Mouse (Mus musculus): ENCODE measurements at regions not wholly inside any gene's neighbourhood (a gene's known extent, or its start where the extent isn't known, plus 50 kb on each side); places are given as distances from the start of the nearest gene placed in this dataset.
A peak's percentile ranks its signal among the peaks of the same experiment; 100 is the strongest.

GRCm38 (mm10) chr9:56547291-56547977 lies 129.0 kb downstream of the Hmg20a start:
- Histone ChIP-seq H3K27ac (ENCODE audit: control insufficient read depth, insufficient read depth, low read depth, low read length, poor library complexity) (no peak overlapping the region), H3K4me3 (replicated peaks; ENCODE audit: control insufficient read depth, low read depth, low read length) (no peak overlapping the region), H3K4me1 (ENCODE audit: control insufficient read depth, insufficient read depth, low read length) (no peaks in the 10 kb centered on the region)
- TF ChIP-seq CTCF (IDR thresholded peaks at IDR 0.05; ENCODE audit: control insufficient read depth, insufficient read depth, low read length): no peak
- TF ChIP-seq POLR2A (IDR thresholded peaks at IDR 0.05; ENCODE audit: borderline replicate concordance, control insufficient read depth, low read depth, low read length): no peak
- 74% methylated on average over 9 of the region's 9 CpGs for WGBS

GRCm38 (mm10) chr9:56549774-56550173 lies 131.4 kb downstream of the Hmg20a start:
- whole genome bisulfite sequencing: 6% methylated on average over 8 of the region's 8 CpGs
- H3K4me3 ChIP-seq (replicated peaks; ENCODE audit: control insufficient read depth, low read depth, low read length): no peak overlapping the region

GRCm38 (mm10) chr9:56550178-56550577 lies 131.8 kb downstream of the Hmg20a start:
- TF ChIP-seq CTCF (IDR thresholded peaks at IDR 0.05; ENCODE audit: control insufficient read depth, insufficient read depth, low read length) (no peak), POLR2A (IDR thresholded peaks at IDR 0.05; ENCODE audit: borderline replicate concordance, control insufficient read depth, low read depth, low read length) (no peak)
- Histone ChIP-seq H3K27ac (ENCODE audit: control insufficient read depth, insufficient read depth, low read depth, low read length, poor library complexity) (no peak overlapping the region), H3K4me1 (ENCODE audit: control insufficient read depth, insufficient read depth, low read length) (no peaks in the 10 kb centered on the region), H3K4me3 (replicated peaks; ENCODE audit: control insufficient read depth, low read depth, low read length) (no peak overlapping the region)
- WGBS: 28% methylated on average over 4 of the region's 4 CpGs

More at GRCm38 (mm10) chr9:56549774-56550173, 131.4 kb downstream of the Hmg20a start:
- H3K4me1 ChIP-seq (ENCODE audit: control insufficient read depth, insufficient read depth, low read length): no peaks in the 10 kb centered on the region
- TF ChIP-seq CTCF (IDR thresholded peaks at IDR 0.05; ENCODE audit: control insufficient read depth, insufficient read depth, low read length) (no peak), POLR2A (IDR thresholded peaks at IDR 0.05; ENCODE audit: borderline replicate concordance, control insufficient read depth, low read depth, low read length) (no peak)
- H3K27ac ChIP-seq (ENCODE audit: control insufficient read depth, insufficient read depth, low read depth, low read length, poor library complexity): no peak overlapping the region

- TF ChIP-seq POLR2A (IDR thresholded peaks at IDR 0.05; ENCODE audit: borderline replicate concordance, control insufficient read depth, low read depth, low read length): no peak
- no peak for TF ChIP-seq CTCF (IDR thresholded peaks at IDR 0.05; ENCODE audit: control insufficient read depth, insufficient read depth, low read length)
- no peak overlapping the region for H3K4me3 ChIP-seq (replicated peaks; ENCODE audit: control insufficient read depth, low read depth, low read length)
- H3K27ac ChIP-seq (ENCODE audit: control insufficient read depth, insufficient read depth, low read depth, low read length, poor library complexity): no peak overlapping the region
- H3K4me1 ChIP-seq (ENCODE audit: control insufficient read depth, insufficient read depth, low read length): no peaks in the 10 kb centered on the region
- WGBS: 58% methylated on average over 11 of the region's 11 CpGs
These were observed 133.2 kb downstream of the Hmg20a start for GRCm38 (mm10) chr9:56551376-56552186.

GRCm38 (mm10) chr9:56552187-56552686 lies 133.8 kb downstream of the Hmg20a start:
- 70% methylated on average over 6 of the region's 6 CpGs for WGBS
- Histone ChIP-seq H3K27ac (ENCODE audit: control insufficient read depth, insufficient read depth, low read depth, low read length, poor library complexity) (no peak overlapping the region), H3K4me3 (replicated peaks; ENCODE audit: control insufficient read depth, low read depth, low read length) (no peak overlapping the region), H3K4me1 (ENCODE audit: control insufficient read depth, insufficient read depth, low read length) (no peaks in the 10 kb centered on the region)
- TF ChIP-seq POLR2A (IDR thresholded peaks at IDR 0.05; ENCODE audit: borderline replicate concordance, control insufficient read depth, low read depth, low read length) (no peak), CTCF (IDR thresholded peaks at IDR 0.05; ENCODE audit: control insufficient read depth, insufficient read depth, low read length) (no peak)

GRCm38 (mm10) chr9:56552766-56553165 lies 134.4 kb downstream of the Hmg20a start:
- Histone ChIP-seq H3K27ac (ENCODE audit: control insufficient read depth, insufficient read depth, low read depth, low read length, poor library complexity) (no peak overlapping the region), H3K4me1 (ENCODE audit: control insufficient read depth, insufficient read depth, low read length) (no peaks in the 10 kb centered on the region), H3K4me3 (replicated peaks; ENCODE audit: control insufficient read depth, low read depth, low read length) (no peak overlapping the region)
- peak; percentile 69 for TF ChIP-seq CTCF (IDR thresholded peaks at IDR 0.05; ENCODE audit: control insufficient read depth, insufficient read depth, low read length)
- no peak for TF ChIP-seq POLR2A (IDR thresholded peaks at IDR 0.05; ENCODE audit: borderline replicate concordance, control insufficient read depth, low read depth, low read length)
- WGBS: 10% methylated on average over 1 of the region's 1 CpGs

GRCm38 (mm10) chr9:56553626-56554025 lies 135.2 kb downstream of the Hmg20a start:
- TF ChIP-seq CTCF (IDR thresholded peaks at IDR 0.05; ENCODE audit: control insufficient read depth, insufficient read depth, low read length): no peak
- no peak for TF ChIP-seq POLR2A (IDR thresholded peaks at IDR 0.05; ENCODE audit: borderline replicate concordance, control insufficient read depth, low read depth, low read length)
- H3K4me3 ChIP-seq (replicated peaks; ENCODE audit: control insufficient read depth, low read depth, low read length): no peak overlapping the region
- no peak overlapping the region for H3K27ac ChIP-seq (ENCODE audit: control insufficient read depth, insufficient read depth, low read depth, low read length, poor library complexity)
- no peaks in the 10 kb centered on the region for H3K4me1 ChIP-seq (ENCODE audit: control insufficient read depth, insufficient read depth, low read length)
- WGBS: 82% methylated on average over 13 of the region's 13 CpGs

GRCm38 (mm10) chr9:56554096-56554495 lies 135.7 kb downstream of the Hmg20a start:
- no peaks in the 10 kb centered on the region for H3K4me1 ChIP-seq (ENCODE audit: control insufficient read depth, insufficient read depth, low read length)
- H3K27ac ChIP-seq (ENCODE audit: control insufficient read depth, insufficient read depth, low read depth, low read length, poor library complexity): no peak overlapping the region
- no peak overlapping the region for H3K4me3 ChIP-seq (replicated peaks; ENCODE audit: control insufficient read depth, low read depth, low read length)
- TF ChIP-seq POLR2A (IDR thresholded peaks at IDR 0.05; ENCODE audit: borderline replicate concordance, control insufficient read depth, low read depth, low read length) (no peak), CTCF (IDR thresholded peaks at IDR 0.05; ENCODE audit: control insufficient read depth, insufficient read depth, low read length) (no peak)
- WGBS: 41% methylated on average over 6 of the region's 6 CpGs
